Mouse (Mus musculus) heart, adult 2 months (tissue): ENCODE measurements at regions not wholly inside any gene's neighbourhood (a gene's known extent, or its start where the extent isn't known, plus 50 kb on each side); places are given as distances from the start of the nearest gene placed in this dataset.

ENCODE experiments used
- CTCF ChIP-seq: fragments of 200-600 bp; IDR thresholded peaks from 2 replicates; pipeline ENCODE4 v1.8.1; 2022; ENCODE audit warnings: antibody characterized with exemption, mild to moderate bottlenecking, moderate library complexity
- POLR2A ChIP-seq: fragments of 200-500 bp; IDR thresholded peaks from 2 replicates; pipeline ENCODE4 v1.6.1; 2011; ENCODE audit warnings: mild to moderate bottlenecking, low read depth, low read length, control low read depth; ENCODE audit not compliant: insufficient read depth

DNA sequence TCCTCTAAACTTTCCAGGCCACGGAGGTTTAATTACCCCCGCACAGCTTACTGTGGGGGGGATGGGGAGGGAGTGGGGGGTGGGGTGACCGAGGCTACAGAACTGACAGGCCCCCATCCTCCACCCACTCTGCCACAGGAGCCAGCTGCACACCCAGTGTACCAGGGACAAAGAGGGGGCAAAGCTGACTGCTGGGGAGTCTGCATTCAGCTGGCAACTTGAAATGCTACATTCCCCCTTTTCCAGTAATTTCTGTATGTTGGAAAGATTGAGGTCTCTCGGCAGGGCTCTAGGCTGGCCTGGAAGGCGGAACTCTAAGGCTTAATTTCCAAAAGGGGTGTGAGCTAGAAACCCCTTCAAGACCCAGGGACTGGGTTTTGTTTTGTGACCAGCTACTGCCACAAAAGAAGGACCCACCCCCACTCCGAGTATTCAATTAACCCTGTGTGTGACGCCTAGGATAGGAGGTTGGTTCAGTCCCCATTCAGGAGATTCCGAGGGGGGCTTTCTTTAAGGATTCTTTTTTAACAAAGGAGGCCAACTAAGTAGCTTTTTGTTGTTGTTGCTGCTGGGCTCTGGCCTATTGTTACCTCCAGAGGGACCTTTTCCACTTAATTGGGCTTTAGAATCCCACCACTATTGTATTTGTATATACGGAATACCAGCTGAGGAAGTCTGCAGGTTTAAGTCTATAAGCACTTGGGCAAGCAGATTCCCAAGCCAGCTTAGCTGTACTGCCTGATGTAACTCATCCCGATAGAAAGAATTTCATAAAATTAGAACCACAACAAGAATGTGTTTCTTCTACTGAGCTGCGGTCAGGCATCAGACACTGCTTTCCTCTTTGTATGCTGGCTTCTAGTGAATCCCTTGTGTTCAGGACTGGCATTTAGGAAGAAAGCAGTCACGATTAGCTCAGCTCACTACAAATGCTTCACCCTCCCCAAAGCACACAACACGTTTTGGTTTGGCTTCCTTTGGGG is 191.2 kb downstream of the Sox11 start:
- TF ChIP-seq CTCF (no peak), POLR2A (no peak)
